Mouse (Mus musculus) liver, adult 2 months (tissue): ENCODE data around the gene Cstb.

Experiments
- CTCF ChIP-seq: fragments of 200-500 bp; IDR thresholded peaks from 2 replicates; pipeline ENCODE4 v1.5.1; 2011; ENCODE audit warnings: low read depth, low read length, control low read depth
- POLR2A ChIP-seq: fragments of 200-500 bp; IDR thresholded peaks from 2 replicates; pipeline ENCODE4 v1.6.1; 2011; ENCODE audit warnings: low read length, control low read depth; ENCODE audit not compliant: insufficient read depth; ENCODE audit errors: extremely low read depth

GRCm38 (mm10) chr10:78452641-78453040, 27.2 kb downstream of the Cstb start:
- TF ChIP-seq CTCF (no peak), POLR2A (no peak)
